Mouse (Mus musculus): ENCODE data around the gene Pole.

DNA sequence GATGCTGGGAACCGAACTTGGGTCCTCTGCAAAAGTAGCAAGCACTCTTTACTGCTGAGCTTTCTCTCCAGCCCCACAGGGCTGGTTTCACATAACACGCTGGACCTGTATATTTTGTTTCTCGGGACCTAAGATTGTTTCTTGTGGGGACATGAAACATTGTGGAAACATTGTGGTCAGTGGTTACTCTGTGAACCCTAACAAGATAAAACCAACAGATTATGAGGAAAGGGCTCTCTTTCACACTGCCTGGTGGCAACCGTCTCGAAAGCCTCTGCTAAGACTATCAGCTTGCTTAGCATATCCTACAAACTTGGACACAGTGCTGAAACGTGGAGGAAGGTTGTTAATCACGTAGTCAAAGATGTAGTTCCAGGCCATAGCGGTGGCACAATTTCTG lies 60.9 kb downstream of the Pole start:
- no peak for TF ChIP-seq CTCF (IDR thresholded peaks at IDR 0.05; ENCODE audit: extremely low read depth, insufficient read length, insufficient replicate concordance, low read depth, low read length)
- TF ChIP-seq POLR2A (IDR thresholded peaks at IDR 0.05; ENCODE audit: low read depth, low read length), result no peak
